Mouse (Mus musculus) hindbrain, postnatal 0 days (tissue): ENCODE measurements around the gene Actl11. TPM values are rescaled to one million over a fixed set of nuclear protein-coding genes. Genes with fewer than 3 reads are reported as not detected.
A peak's percentile ranks its signal among the peaks of the same experiment; 100 is the strongest.

Experiments used
- ATAC-seq: fragments of 200-750 bp; cut with Nextera tagmentation; 2 replicates; pipeline ENCODE4 v1.8.0; 2017; ENCODE audit warnings: mild to moderate bottlenecking, moderate TSS enrichment, moderate library complexity
- DNase-seq: peaks from one replicate; pipeline ENCODE4 v3.0.0-alpha.2; 2015; ENCODE audit warnings: low spot score
- H3K27ac ChIP-seq: fragments of 300-500 bp; sonication (generic); 2 replicates; pipeline ENCODE4 v1.5.1; 2014; ENCODE audit warnings: mild to moderate bottlenecking
- H3K27me3 ChIP-seq: fragments of 300-500 bp; sonication (generic); 2 replicates; pipeline ENCODE4 v1.6.1; 2014; ENCODE audit warnings: low read length, mixed read lengths; ENCODE audit not compliant: insufficient read depth
- H3K36me3 ChIP-seq: fragments of 300-500 bp; sonication (generic); 2 replicates; pipeline ENCODE4 v1.6.1; 2014; ENCODE audit warnings: low read length, mixed read lengths; ENCODE audit not compliant: insufficient read depth
- H3K4me1 ChIP-seq: fragments of 300-500 bp; sonication (generic); 2 replicates; pipeline ENCODE4 v1.6.1; 2014; ENCODE audit warnings: antibody characterized with exemption, low read length, mixed read lengths; ENCODE audit not compliant: insufficient read depth
- H3K4me2 ChIP-seq: fragments of 300-500 bp; sonication (generic); 2 replicates; pipeline ENCODE4 v1.6.1; 2014; ENCODE audit warnings: low read depth, mild to moderate bottlenecking, low read length, moderate library complexity, mixed read lengths
- H3K4me3 ChIP-seq: fragments of 300-500 bp; sonication (generic); 2 replicates; pipeline ENCODE4 v1.5.1; 2014; ENCODE audit warnings: low read length
- H3K9ac ChIP-seq: fragments of 300-500 bp; sonication (generic); replicated peaks from 2 replicates; pipeline ENCODE4 v1.6.1; 2014; ENCODE audit warnings: mild to moderate bottlenecking, low read length, moderate library complexity, mixed read lengths
- H3K9me3 ChIP-seq: fragments of 300-500 bp; sonication (generic); 2 replicates; pipeline ENCODE4 v1.6.1; 2016; ENCODE audit warnings: low read length, mixed read lengths
- CTCF ChIP-seq: IDR thresholded peaks from 2 replicates; pipeline ENCODE4 v1.5.1; 2016; ENCODE audit warnings: antibody characterized with exemption, control low read depth, low read depth
- WGBS: fragments of 180-500 bp; shearing (Covaris S2); extraction: QIAGEN DNeasy Blood & Tissue Kit; methylation state at CpG from one replicate; pipeline ENCODE4 v1.1.7; 2014; 5-methylcytosine and 5-hydroxymethylcytosine counted together
- polyA plus RNA-seq: library from polyadenylated mRNA; unstranded; fragments of >200 nt; fragmentation: Nextera tagmentation; extraction: Ambion mirVana; gene quantifications from 2 replicates; pipeline ENCODE4 v1.2.1, GENCODE M21; 2015
- total RNA-seq: library from RNA; depleted of rRNA; stranded (reverse); fragments of >200 nt; gene quantifications from 2 replicates; pipeline ENCODE4 v1.2.3, GENCODE M21; 2014

The Actl11 gene
- total and polyA plus RNA-seq, 2 experiments from 2014 or later: not detected

DNA sequence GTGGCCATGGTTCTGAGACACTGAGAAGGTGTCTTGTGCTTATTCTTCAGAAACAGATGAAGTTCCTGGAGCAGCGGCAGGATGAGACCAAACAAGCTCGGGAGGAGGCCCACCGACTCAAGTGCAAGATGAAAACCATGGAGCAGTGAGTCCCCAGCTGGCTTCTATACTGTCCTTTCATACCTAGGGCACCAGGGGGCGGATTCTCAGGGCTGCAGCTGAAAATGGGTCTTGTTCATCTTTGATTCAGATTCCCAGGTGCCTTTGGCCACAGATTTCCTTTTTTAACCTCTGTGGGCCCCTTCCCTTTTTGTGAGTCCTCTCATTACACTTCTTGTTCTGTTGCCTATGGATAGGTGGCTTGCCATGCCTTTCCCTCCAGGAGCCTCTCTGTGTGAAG, 32.7 kb downstream of the Actl11 start:
- H3K36me3 ChIP-seq: no peaks in the 10 kb centered on the region; the same call in 1 of the 2 replicates
- no peaks in the 10 kb centered on the region for H3K9me3 ChIP-seq
- DNase-seq: no peak
- ATAC-seq: no peak
- H3K27me3 ChIP-seq: no peaks in the 10 kb centered on the region
- H3K4me3 ChIP-seq: no peak overlapping the region
- H3K27ac ChIP-seq: peak overlapping the region; percentile 87
- peak; percentile 22; the same call in 1 of the 2 replicates for TF ChIP-seq CTCF
- H3K9ac ChIP-seq: no peak overlapping the region
- peaks cover 7% of the 10 kb centered on the region for H3K4me1 ChIP-seq
- 76% methylated on average over 4 of the region's 4 CpGs for WGBS
- peak overlapping the region; percentile 33; the same call in 1 of the 2 replicates for H3K4me2 ChIP-seq

DNA sequence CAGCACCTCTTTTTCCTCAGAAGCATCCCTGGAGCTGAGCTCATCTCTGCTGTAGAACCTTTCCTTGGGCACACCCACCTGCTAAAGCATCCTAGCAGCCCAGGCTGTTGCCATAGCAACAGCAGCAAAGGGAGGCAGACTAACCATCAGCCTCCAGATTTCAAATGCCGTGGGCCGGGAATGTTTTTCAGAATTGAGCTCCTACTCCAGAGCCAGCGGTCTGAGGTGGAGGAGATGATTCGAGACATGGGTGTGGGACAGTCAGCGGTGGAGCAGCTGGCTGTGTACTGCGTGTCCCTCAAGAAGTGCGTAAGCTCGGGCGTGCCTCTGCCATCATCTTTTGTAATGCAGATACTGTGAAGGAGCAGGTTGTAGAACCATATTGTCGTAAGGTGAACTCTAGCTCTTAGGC, 33.1 kb downstream of the Actl11 start:
- Histone ChIP-seq H3K4me2 (peak overlapping the region; percentile 33; the same call in 1 of the 2 replicates), H3K4me3 (no peak overlapping the region), H3K27ac (peak overlapping the region; percentile 87), H3K4me1 (peaks cover 7% of the 10 kb centered on the region), H3K9me3 (no peaks in the 10 kb centered on the region), H3K9ac (no peak overlapping the region), H3K27me3 (no peaks in the 10 kb centered on the region), H3K36me3 (no peaks in the 10 kb centered on the region; the same call in 1 of the 2 replicates)
- WGBS: 58% methylated on average over 10 of the region's 10 CpGs
- no peak for TF ChIP-seq CTCF
- ATAC-seq (peak; percentile 54; the same call in 1 of the 2 replicates), DNase-seq (peak; percentile 81)

DNA sequence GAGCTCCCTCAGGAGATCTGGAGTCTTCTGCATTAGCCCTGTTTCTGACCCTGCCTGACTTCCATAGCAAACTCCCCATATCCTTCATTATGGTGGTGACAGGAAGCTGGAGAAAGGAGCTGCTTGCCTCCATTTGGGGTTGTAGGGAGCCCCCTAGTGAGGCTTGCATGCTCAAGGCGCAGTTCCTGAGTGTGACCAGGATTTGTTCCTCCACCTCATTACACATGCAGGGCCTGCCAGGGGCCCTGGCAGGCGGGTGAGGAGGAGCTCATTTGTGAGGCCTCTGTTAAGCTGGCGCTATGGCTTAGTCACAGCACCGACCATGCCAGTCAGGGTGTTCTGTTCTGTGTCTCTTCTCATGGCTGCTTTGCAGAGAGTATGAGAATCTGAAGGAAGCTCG, 33.6 kb downstream of the Actl11 start:
- DNase-seq: peak; percentile 76
- Histone ChIP-seq H3K9ac (no peak overlapping the region; the same call in 1 of the 2 replicates), H3K27me3 (no peaks in the 10 kb centered on the region), H3K27ac (peak overlapping the region; percentile 87), H3K9me3 (no peaks in the 10 kb centered on the region), H3K36me3 (no peaks in the 10 kb centered on the region; the same call in 1 of the 2 replicates), H3K4me1 (peaks cover 7% of the 10 kb centered on the region), H3K4me3 (no peak overlapping the region), H3K4me2 (no peak overlapping the region)
- WGBS: 35% methylated on average over 5 of the region's 5 CpGs
- TF ChIP-seq CTCF: peak; percentile 67
- peak; percentile 61 for ATAC-seq

DNA sequence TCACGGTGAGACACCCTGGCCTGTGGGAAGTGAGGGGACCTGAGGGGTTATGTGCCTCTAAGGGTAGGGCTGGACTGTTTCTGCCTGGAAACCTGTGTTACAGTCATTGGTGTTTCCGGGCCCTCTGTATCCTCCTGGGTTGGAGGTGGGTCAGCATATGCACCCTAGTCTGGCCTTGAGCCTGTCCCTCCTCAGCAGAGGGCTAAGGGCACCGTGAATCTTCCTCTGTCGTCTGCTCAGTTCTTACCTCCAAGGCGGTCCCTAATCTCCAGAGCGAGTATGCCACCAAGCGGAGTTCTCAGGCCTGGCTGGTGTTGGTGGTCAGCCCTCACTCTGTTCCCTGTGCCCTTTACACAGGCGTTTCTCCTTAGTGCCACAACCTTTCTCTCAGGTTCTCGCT, 34.6 kb downstream of the Actl11 start:
- Histone ChIP-seq H3K9me3 (no peaks in the 10 kb centered on the region), H3K36me3 (no peaks in the 10 kb centered on the region), H3K9ac (no peak overlapping the region), H3K27me3 (no peaks in the 10 kb centered on the region), H3K4me1 (peaks cover 7% of the 10 kb centered on the region), H3K27ac (no peak overlapping the region), H3K4me2 (no peak overlapping the region), H3K4me3 (no peak overlapping the region)
- no peak for ATAC-seq
- 96% methylated on average over 9 of the region's 9 CpGs for WGBS
- DNase-seq: no peak
- TF ChIP-seq CTCF: no peak

DNA sequence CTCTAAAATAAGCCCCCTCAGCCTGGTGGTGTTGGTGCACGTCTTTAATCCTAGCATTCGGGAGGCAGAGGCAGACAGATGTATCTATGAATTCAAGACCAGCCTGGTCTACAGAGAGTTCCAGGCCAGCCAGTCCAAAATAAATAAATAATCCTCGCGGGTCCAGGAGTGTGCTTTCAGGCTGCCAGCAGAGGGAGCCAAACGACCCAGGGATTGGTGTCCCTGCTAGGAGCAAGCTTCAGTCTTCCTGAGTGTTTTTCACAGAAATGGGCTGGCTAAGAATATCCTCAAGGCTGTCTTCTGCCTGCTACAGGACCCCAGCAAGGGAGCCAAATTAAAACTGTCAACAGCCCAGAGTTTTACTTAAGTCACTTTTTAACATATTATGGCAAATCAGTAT, 35.4 kb downstream of the Actl11 start:
- no peak overlapping the region for H3K27ac ChIP-seq
- peak; percentile 65 for ATAC-seq
- H3K9me3 ChIP-seq: no peaks in the 10 kb centered on the region
- H3K9ac ChIP-seq: no peak overlapping the region
- TF ChIP-seq CTCF: peak; percentile 89
- H3K4me2 ChIP-seq: no peak overlapping the region
- no peak overlapping the region for H3K4me3 ChIP-seq
- peaks cover 7% of the 10 kb centered on the region for H3K4me1 ChIP-seq
- no peaks in the 10 kb centered on the region for H3K36me3 ChIP-seq
- 27% methylated on average over 5 of the region's 5 CpGs for WGBS
- peak; percentile 89 for DNase-seq
- H3K27me3 ChIP-seq: no peaks in the 10 kb centered on the region

DNA sequence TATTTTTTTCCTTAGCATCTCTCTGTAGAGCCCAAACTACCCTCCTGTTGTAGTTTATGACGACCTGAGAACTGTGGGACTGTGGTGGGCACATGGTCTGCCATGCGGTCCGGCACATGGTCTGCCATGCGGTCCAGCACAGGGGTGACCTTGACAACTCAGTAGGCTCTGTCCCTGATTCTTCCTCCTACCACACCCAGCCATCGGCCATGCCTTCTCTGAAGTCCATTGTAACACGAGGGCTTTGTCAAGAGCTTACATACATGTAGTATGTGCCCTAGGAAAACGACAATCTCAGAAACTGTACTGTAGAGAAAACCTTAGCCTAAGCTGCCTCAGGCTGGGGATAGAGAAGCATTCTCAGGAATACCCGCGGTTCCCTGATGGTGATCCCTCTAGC, 36.4 kb downstream of the Actl11 start:
- no peak for TF ChIP-seq CTCF
- Histone ChIP-seq H3K27me3 (no peaks in the 10 kb centered on the region), H3K27ac (no peak overlapping the region), H3K4me3 (no peak overlapping the region), H3K36me3 (no peaks in the 10 kb centered on the region), H3K4me2 (no peak overlapping the region), H3K4me1 (peaks cover 7% of the 10 kb centered on the region), H3K9me3 (no peaks in the 10 kb centered on the region), H3K9ac (no peak overlapping the region)
- no peak for DNase-seq
- no peak for ATAC-seq
- 93% methylated on average over 9 of the region's 9 CpGs for WGBS

DNA sequence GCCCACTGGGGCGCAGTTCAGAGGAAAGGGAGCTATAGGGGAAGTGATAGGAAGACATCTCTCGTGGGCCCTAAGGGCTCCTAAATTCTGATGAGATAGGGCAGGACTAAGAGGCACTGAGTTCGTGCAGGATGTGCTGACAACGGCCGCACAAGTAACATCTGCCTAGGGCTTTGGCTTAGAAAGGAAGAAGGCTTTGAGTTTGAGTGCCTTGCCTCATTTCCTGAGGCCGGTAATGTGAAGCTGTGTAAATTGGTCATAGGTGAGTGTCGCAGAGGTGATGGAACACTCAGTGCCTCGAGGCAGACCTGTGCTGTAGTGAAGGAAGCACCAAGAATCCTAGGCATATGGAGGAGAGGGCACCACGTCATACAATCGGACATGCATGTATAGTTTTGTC, 38.4 kb downstream of the Actl11 start:
- Histone ChIP-seq H3K36me3 (no peaks in the 10 kb centered on the region), H3K4me3 (no peak overlapping the region), H3K9me3 (no peaks in the 10 kb centered on the region), H3K27ac (no peak overlapping the region), H3K9ac (no peak overlapping the region), H3K27me3 (no peaks in the 10 kb centered on the region), H3K4me1 (peaks cover 6% of the 10 kb centered on the region), H3K4me2 (no peak overlapping the region)
- DNase-seq: no peak
- ATAC-seq: no peak
- 91% methylated on average over 10 of the region's 10 CpGs for WGBS
- no peak for TF ChIP-seq CTCF
